Mouse (Mus musculus): ENCODE data around the gene Atp8a2. TPM values are rescaled to one million over a fixed set of nuclear protein-coding genes. Genes with fewer than 3 reads are reported as not detected.

Atp8a2 gene
- total RNA-seq, 1 experiment: 0.62 TPM

- Histone ChIP-seq H3K4me3 (ENCODE audit: insufficient read depth in 1 of 2, low read depth in 1 of 2, low read length in 2 of 2, poor library complexity in 1 of 2, severe bottlenecking in 1 of 2) (no peak overlapping the region), H3K9ac (ENCODE audit: insufficient read depth, low read depth, low read length, poor library complexity, severe bottlenecking) (no peak overlapping the region), H3K9me3 (ENCODE audit: control insufficient read depth, insufficient read depth, low read depth, low read length) (no peaks in the 10 kb centered on the region), H3K4me1 (ENCODE audit: control insufficient read depth in 2 of 2, insufficient read depth in 2 of 2, low read length in 2 of 2, poor library complexity in 1 of 2) (no peaks in the 10 kb centered on the region), H3K36me3 (ENCODE audit: control insufficient read depth, insufficient read depth, low read length, poor library complexity, severe bottlenecking) (no peaks in the 10 kb centered on the region), H3K27ac (ENCODE audit: insufficient read depth, low read depth, low read length, poor library complexity, severe bottlenecking) (no peak overlapping the region)
- DNase-seq (ENCODE audit: low read depth, low spot score): no peak
- in situ Hi-C loops (cut with MboI; ENCODE audit: low sequenced_read_pairs in 2 of 2, unreplicated experiment in 2 of 2): no loop called here
- no peak for TF ChIP-seq HCFC1 (IDR thresholded peaks at IDR 0.05; ENCODE audit: borderline replicate concordance, insufficient read depth, low read length)
Observed at GRCm38 (mm10) chr14:60001801-60002200, 195.2 kb downstream of the Atp8a2 start.

GRCm38 (mm10) chr14:59988860-59989259 lies 208.1 kb downstream of the Atp8a2 start:
- H3K9ac ChIP-seq (ENCODE audit: insufficient read depth, low read depth, low read length, poor library complexity, severe bottlenecking): no peak overlapping the region
- no peak overlapping the region for H3K4me3 ChIP-seq (ENCODE audit: insufficient read depth in 1 of 2, low read depth in 1 of 2, low read length in 2 of 2, poor library complexity in 1 of 2, severe bottlenecking in 1 of 2)
- H3K27ac ChIP-seq (ENCODE audit: insufficient read depth, low read depth, low read length, poor library complexity, severe bottlenecking): no peak overlapping the region
- TF ChIP-seq ZC3H11A (IDR thresholded peaks at IDR 0.05; ENCODE audit: borderline replicate concordance, low read depth, low read length): no peak
- TF ChIP-seq ZNF384 (IDR thresholded peaks at IDR 0.05; ENCODE audit: low read depth, low read length): no peak
- TF ChIP-seq HCFC1 (IDR thresholded peaks at IDR 0.05; ENCODE audit: borderline replicate concordance, insufficient read depth, low read length): no peak
- no peaks in the 10 kb centered on the region for H3K9me3 ChIP-seq (ENCODE audit: control insufficient read depth, insufficient read depth, low read depth, low read length)
- H3K36me3 ChIP-seq (ENCODE audit: control insufficient read depth, insufficient read depth, low read length, poor library complexity, severe bottlenecking): no peaks in the 10 kb centered on the region
- H3K4me1 ChIP-seq (ENCODE audit: control insufficient read depth in 2 of 2, insufficient read depth in 2 of 2, low read length in 2 of 2, poor library complexity in 1 of 2): no peaks in the 10 kb centered on the region
- in situ Hi-C loops (cut with MboI; ENCODE audit: low sequenced_read_pairs in 2 of 2, unreplicated experiment in 2 of 2): no loop called here
- peak; percentile 15 for DNase-seq (ENCODE audit: low read depth, low spot score)

- Histone ChIP-seq H3K4me1 (ENCODE audit: control insufficient read depth in 2 of 2, insufficient read depth in 2 of 2, low read length in 2 of 2, poor library complexity in 1 of 2) (no peaks in the 10 kb centered on the region), H3K4me3 (ENCODE audit: insufficient read depth in 1 of 2, low read depth in 1 of 2, low read length in 2 of 2, poor library complexity in 1 of 2, severe bottlenecking in 1 of 2) (no peak overlapping the region), H3K9ac (ENCODE audit: insufficient read depth, low read depth, low read length, poor library complexity, severe bottlenecking) (no peak overlapping the region), H3K9me3 (ENCODE audit: control insufficient read depth, insufficient read depth, low read depth, low read length) (no peaks in the 10 kb centered on the region), H3K27ac (ENCODE audit: insufficient read depth, low read depth, low read length, poor library complexity, severe bottlenecking) (no peak overlapping the region), H3K36me3 (ENCODE audit: control insufficient read depth, insufficient read depth, low read length, poor library complexity, severe bottlenecking) (no peaks in the 10 kb centered on the region)
- no peak for TF ChIP-seq HCFC1 (IDR thresholded peaks at IDR 0.05; ENCODE audit: borderline replicate concordance, insufficient read depth, low read length)
- no peak for TF ChIP-seq ZC3H11A (IDR thresholded peaks at IDR 0.05; ENCODE audit: borderline replicate concordance, low read depth, low read length)
- TF ChIP-seq CHD2 (IDR thresholded peaks at IDR 0.05; ENCODE audit: low read depth, low read length): no peak
- no peak for TF ChIP-seq MAFK (IDR thresholded peaks at IDR 0.05; ENCODE audit: insufficient read depth, low read depth, low read length)
- no peak for DNase-seq (ENCODE audit: low read depth, low spot score)
- in situ Hi-C loops (cut with MboI; ENCODE audit: low sequenced_read_pairs in 2 of 2, unreplicated experiment in 2 of 2): no loop called here
Observed at GRCm38 (mm10) chr14:59987975-59988374, 209.0 kb downstream of the Atp8a2 start.

- Histone ChIP-seq H3K4me3 (ENCODE audit: insufficient read depth in 1 of 2, low read depth in 1 of 2, low read length in 2 of 2, poor library complexity in 1 of 2, severe bottlenecking in 1 of 2) (no peak overlapping the region), H3K36me3 (ENCODE audit: control insufficient read depth, insufficient read depth, low read length, poor library complexity, severe bottlenecking) (no peaks in the 10 kb centered on the region), H3K9me3 (ENCODE audit: control insufficient read depth, insufficient read depth, low read depth, low read length) (no peaks in the 10 kb centered on the region), H3K27ac (ENCODE audit: insufficient read depth, low read depth, low read length, poor library complexity, severe bottlenecking) (no peak overlapping the region), H3K9ac (ENCODE audit: insufficient read depth, low read depth, low read length, poor library complexity, severe bottlenecking) (no peak overlapping the region), H3K4me1 (ENCODE audit: control insufficient read depth in 2 of 2, insufficient read depth in 2 of 2, low read length in 2 of 2, poor library complexity in 1 of 2) (no peaks in the 10 kb centered on the region)
- DNase-seq (ENCODE audit: low read depth, low spot score): no peak
- TF ChIP-seq MAFK (IDR thresholded peaks at IDR 0.05; ENCODE audit: insufficient read depth, low read depth, low read length): no peak
- no peak for TF ChIP-seq ZNF384 (IDR thresholded peaks at IDR 0.05; ENCODE audit: low read depth, low read length)
- no peak for TF ChIP-seq CHD2 (IDR thresholded peaks at IDR 0.05; ENCODE audit: low read depth, low read length)
- no peak for TF ChIP-seq ZC3H11A (IDR thresholded peaks at IDR 0.05; ENCODE audit: borderline replicate concordance, low read depth, low read length)
- TF ChIP-seq HCFC1 (IDR thresholded peaks at IDR 0.05; ENCODE audit: borderline replicate concordance, insufficient read depth, low read length): no peak
- in situ Hi-C loops (cut with MboI; ENCODE audit: low sequenced_read_pairs in 2 of 2, unreplicated experiment in 2 of 2): no loop called here
Observed at GRCm38 (mm10) chr14:59978007-59978406, 219.0 kb downstream of the Atp8a2 start.

- H3K4me3 ChIP-seq (ENCODE audit: insufficient read depth in 1 of 2, low read depth in 1 of 2, low read length in 2 of 2, poor library complexity in 1 of 2, severe bottlenecking in 1 of 2): no peak overlapping the region
- no peak for TF ChIP-seq ZC3H11A (IDR thresholded peaks at IDR 0.05; ENCODE audit: borderline replicate concordance, low read depth, low read length)
- no peak for TF ChIP-seq CHD2 (IDR thresholded peaks at IDR 0.05; ENCODE audit: low read depth, low read length)
- TF ChIP-seq ZNF384 (IDR thresholded peaks at IDR 0.05; ENCODE audit: low read depth, low read length): no peak
- no peak for TF ChIP-seq HCFC1 (IDR thresholded peaks at IDR 0.05; ENCODE audit: borderline replicate concordance, insufficient read depth, low read length)
- TF ChIP-seq MAFK (IDR thresholded peaks at IDR 0.05; ENCODE audit: insufficient read depth, low read depth, low read length): no peak
- no peak overlapping the region for H3K27ac ChIP-seq (ENCODE audit: insufficient read depth, low read depth, low read length, poor library complexity, severe bottlenecking)
- no peaks in the 10 kb centered on the region for H3K4me1 ChIP-seq (ENCODE audit: control insufficient read depth in 2 of 2, insufficient read depth in 2 of 2, low read length in 2 of 2, poor library complexity in 1 of 2)
- H3K9me3 ChIP-seq (ENCODE audit: control insufficient read depth, insufficient read depth, low read depth, low read length): no peaks in the 10 kb centered on the region
- in situ Hi-C loops (cut with MboI; ENCODE audit: low sequenced_read_pairs in 2 of 2, unreplicated experiment in 2 of 2): no loop called here
- no peaks in the 10 kb centered on the region for H3K36me3 ChIP-seq (ENCODE audit: control insufficient read depth, insufficient read depth, low read length, poor library complexity, severe bottlenecking)
- H3K9ac ChIP-seq (ENCODE audit: insufficient read depth, low read depth, low read length, poor library complexity, severe bottlenecking): no peak overlapping the region
- DNase-seq (ENCODE audit: low read depth, low spot score): no peak
Observed at GRCm38 (mm10) chr14:59971221-59971730, 225.7 kb downstream of the Atp8a2 start.
